Mouse (Mus musculus): ENCODE results near the gene Megf8.

GRCm38 (mm10) chr7:25279076-25279860, 37.7 kb upstream of the Megf8 start:
- TF ChIP-seq CTCF (IDR thresholded peaks at IDR 0.05; ENCODE audit: extremely low read depth, insufficient read depth, low read length) (no peak), POLR2A (IDR thresholded peaks at IDR 0.05; ENCODE audit: extremely low read depth, insufficient read depth, low read length) (no peak)
